Mouse (Mus musculus): ENCODE results near the gene Gm4881.

Gm4881 gene

GRCm38 (mm10) chr7:24954450-24954849 lies 10.2 kb upstream of the Gm4881 start:
- peak; percentile 69 for DNase-seq (ENCODE audit: low spot score in 2 of 2)

GRCm38 (mm10) chr7:24953966-24954365 lies 9.7 kb upstream of the Gm4881 start:
- DNase-seq (ENCODE audit: low spot score in 2 of 2): no peak

- peak; percentile 63 to 82 for DNase-seq (ENCODE audit: low spot score in 2 of 2)
Observed at GRCm38 (mm10) chr7:24949958-24950623, 5.8 kb upstream of the Gm4881 start.

DNA sequence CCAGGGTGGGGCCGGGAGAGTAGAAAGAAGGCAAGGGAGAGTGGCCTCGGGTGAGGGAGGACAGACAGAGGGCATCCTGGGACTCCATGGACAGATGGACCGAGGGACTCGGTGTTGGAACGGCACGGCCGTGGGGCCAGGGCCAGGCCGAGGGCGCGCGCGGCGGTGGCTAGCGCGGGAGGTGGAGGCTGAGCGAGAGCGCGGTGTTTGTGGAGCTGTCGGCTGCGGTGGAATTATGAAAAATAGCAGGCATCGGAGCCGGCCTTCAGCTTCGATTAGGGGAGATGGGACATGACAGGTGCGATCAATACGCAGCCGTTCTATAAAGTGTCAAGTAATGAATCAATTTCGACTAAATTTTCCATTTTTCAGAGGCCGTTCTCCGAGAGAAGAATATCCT lies 4.5 kb upstream of the Gm4881 start:
- no peak for DNase-seq (ENCODE audit: low spot score in 2 of 2)

DNA sequence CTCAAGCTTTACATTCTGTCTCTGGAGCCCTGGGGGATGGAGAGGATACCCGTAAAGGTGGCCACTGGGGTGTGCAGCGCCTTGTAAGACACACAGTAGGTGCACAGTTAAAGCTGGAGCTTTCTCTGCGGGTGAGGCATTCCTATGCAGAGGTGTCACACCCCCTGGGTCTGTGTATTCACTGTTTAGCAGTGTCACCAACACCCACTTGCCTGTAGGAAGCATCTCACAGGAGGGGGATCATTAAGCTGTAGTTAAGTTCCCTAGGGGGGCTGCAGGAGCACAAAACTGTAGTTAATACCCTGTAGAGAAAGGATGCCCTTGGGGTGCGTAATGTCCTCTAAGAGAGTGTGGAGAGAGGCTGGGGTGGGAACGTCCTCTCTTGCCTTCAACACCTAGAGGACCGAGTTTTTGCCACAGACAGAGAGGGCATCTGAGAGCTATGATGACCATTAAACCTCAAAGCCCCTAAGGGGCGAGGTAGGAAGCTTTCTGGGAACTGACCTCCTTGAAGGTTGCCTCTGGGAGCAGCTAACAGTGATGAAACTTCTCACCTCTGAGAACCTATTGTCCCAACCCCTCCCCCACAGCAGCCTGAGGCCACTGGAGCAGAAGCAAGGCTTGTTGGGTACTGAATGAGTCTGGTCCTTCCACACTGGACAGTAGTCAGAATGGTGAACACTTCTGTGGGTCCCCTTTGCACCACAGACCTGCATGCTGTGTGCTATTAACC lies 3.2 kb upstream of the Gm4881 start:
- no peak for DNase-seq (ENCODE audit: low spot score in 2 of 2)

DNA sequence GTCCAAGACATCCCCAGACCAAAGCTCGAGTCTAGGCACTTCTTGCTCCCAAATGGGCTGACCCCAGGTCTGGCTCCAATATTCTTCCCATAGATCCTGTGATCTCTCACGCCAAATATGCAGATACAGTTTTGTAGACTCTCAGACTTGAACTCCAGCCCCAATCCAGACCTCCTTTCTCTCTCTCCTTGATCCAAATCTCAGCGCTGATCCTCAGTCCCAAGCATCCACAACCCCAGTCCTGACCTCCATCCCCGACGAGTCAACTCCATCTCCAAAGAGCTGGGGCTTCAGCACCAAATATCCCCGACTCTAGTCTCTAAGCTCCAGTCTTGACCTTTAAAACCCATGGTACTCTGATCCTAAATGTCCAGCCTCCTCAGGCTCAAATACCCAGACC lies 653 bp downstream of the Gm4881 start:
- DNase-seq (ENCODE audit: low spot score in 2 of 2): no peak

DNA sequence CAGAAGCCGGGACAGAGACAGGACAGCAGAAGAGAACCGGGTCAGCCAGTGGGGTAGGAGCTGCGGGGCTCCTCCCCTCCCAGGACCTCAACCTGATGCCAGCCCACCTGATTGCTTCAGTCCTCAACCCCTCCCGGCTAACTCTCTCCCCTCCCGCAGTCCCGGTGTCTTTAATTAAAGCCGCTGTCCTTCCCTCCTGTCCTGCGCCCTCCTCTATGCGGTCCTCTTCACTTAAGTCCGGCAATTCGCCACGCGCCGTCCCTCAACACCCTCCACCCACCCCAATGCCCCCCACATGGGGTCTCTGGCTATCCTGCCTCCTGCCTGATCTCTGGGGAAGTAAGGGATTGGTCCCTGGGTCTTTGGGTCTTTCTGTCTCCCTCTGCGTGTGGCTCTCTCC lies 12.6 kb downstream of the Gm4881 start:
- no peak for DNase-seq (ENCODE audit: low spot score in 2 of 2)

- DNase-seq (ENCODE audit: low spot score in 2 of 2): no peak
Observed at GRCm38 (mm10) chr7:24930475-24930874, 13.8 kb downstream of the Gm4881 start.

GRCm38 (mm10) chr7:24919728-24920127 lies 24.6 kb downstream of the Gm4881 start:
- DNase-seq (ENCODE audit: low spot score in 2 of 2): no peak

- no peak for DNase-seq (ENCODE audit: low spot score in 2 of 2)
Observed at GRCm38 (mm10) chr7:24918763-24919323, 25.5 kb downstream of the Gm4881 start.

- DNase-seq (ENCODE audit: low spot score in 2 of 2): no peak
Observed at GRCm38 (mm10) chr7:24912480-24912879, 31.8 kb downstream of the Gm4881 start.

DNA sequence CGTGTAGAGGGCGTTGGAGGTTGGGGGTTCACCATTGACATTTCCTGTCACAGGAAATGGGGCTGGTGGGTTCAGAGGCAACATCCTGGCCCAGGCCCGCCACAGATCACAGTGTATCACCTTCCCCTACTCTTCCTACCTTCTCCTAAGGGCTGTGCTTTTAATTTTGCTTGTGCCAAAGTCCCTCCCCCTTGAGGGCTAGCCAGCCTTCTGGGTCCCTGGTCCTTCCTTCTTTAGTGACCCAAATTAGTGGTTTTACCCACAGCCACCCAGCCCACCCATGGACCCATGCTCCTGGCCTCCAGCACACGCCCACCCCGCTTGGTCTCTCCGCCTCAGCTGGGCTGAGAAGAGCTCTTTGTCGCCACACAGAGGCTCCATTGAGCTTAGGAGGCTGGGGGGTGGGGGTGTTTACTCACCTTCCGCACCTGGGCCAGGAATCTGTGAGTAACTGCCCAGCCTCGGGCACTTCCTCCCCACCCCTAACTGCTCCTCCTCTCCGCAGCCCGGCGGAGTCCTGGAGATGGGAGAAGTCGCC lies 37.0 kb downstream of the Gm4881 start:
- DNase-seq (ENCODE audit: low spot score in 2 of 2): peak; percentile 80 to 83

DNA sequence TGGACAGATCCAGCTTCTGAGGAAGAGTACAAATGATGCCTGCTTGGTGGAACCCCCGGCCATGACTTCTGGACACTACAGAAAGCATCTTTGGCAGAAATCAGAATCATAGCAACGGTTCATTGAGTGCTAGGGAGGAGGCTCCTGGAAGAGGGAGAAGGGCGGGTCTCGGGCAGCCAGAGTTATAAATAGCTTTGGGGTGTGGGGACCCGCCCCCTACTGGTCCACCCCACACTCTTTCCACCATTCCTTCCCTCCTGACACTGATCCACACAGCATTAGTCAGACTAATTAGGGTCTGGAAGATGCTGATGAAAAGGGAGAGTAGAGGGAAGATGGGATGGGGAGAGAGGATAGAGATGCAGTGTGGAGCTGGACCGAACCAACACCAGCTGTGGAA lies 37.7 kb downstream of the Gm4881 start:
- DNase-seq (ENCODE audit: low spot score in 2 of 2): no peak

DNA sequence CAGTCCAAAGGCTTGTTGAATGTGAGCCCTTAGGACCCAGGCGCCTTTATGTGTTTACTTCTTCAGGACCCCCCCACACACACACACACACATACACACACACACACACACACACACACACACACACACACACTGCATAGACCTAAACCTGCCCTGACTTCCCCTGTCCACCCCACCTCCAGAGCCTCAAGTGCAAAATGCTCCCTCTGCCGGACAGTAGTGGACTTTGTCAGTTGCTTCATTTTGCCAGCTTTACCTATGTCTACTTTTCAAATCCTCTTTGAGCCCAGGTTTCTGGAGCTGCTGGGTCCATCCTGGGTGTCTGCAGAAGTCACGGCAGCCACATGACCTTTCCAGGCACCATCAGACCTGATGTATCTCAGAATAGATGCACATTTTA lies 39.4 kb downstream of the Gm4881 start:
- peak; percentile 53 to 57 for DNase-seq (ENCODE audit: low spot score in 2 of 2)

GRCm38 (mm10) chr7:24904070-24904483 lies 40.2 kb downstream of the Gm4881 start:
- peak; percentile 96 to 97 for DNase-seq (ENCODE audit: low spot score in 2 of 2)

DNA sequence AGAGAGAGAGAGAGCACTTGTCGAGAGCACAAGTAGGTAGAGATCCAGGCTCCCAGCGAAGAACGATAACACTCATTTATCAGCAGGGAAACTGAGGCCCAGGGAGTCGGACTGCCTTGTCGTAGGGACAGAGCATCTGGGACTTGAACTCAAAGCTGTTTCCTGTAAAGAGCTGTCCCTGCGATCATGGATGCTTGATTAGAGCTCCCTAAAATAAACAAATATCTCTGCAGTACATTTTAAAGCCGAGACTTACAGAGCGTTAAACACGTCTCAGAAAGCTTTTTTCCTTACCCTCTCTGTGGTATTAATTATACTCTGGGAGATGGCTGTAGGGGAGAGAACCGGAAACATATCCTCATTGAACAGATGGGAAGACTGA lies 40.9 kb downstream of the Gm4881 start:
- DNase-seq (ENCODE audit: low spot score in 2 of 2): no peak

- peak; percentile 72 to 83 for DNase-seq (ENCODE audit: low spot score in 2 of 2)
Observed at GRCm38 (mm10) chr7:24902630-24903443, 41.5 kb downstream of the Gm4881 start, which contains the start of gene Arhgef1. TSS of gene Arhgef1 (plus strand) at chr7:24902912.

DNA sequence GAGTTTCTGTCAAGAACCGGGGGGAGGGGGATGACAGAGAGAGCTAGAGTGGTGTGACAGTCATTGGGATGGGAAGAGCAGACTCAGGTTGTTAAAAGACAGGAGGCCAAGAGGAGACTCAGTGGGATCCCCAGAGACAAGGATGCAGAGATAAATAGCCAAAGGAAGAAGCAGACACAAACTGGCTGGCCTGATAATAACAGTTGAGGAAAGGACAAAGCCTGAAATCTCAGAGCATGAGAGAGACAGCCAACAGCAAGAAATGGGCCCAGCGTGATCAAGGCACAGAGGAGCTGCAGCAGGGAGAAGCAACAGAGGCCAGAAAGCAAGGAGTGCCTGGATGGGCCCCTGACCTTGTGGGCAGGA lies 42.0 kb downstream of the Gm4881 start:
- no peak for DNase-seq (ENCODE audit: low spot score in 2 of 2)

- DNase-seq (ENCODE audit: low spot score in 2 of 2): no peak
Observed at GRCm38 (mm10) chr7:24901842-24902241, 42.5 kb downstream of the Gm4881 start.

GRCm38 (mm10) chr7:24901114-24901513 lies 43.2 kb downstream of the Gm4881 start:
- DNase-seq (ENCODE audit: low spot score in 2 of 2): no peak

DNA sequence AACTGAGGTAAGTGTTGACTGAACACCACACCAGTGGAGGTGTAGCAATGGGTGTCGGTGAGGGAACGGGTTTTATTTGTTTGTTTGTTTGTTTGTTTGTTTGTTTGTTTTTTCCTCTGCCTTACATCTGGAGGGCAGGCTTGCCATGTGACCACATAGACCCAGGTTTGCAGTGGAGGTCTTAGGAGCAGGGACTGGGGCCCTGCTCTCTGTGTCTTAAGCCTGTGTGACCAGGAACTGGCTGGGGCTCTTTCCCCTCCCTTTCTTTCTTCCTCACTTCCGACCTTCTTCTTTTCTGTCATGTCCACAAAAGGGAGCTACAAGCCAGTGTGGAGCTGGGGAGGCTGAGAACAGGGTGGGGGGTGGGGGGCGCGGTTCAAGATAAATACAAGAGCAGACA lies 46.3 kb downstream of the Gm4881 start:
- no peak for DNase-seq (ENCODE audit: low spot score in 2 of 2)

DNA sequence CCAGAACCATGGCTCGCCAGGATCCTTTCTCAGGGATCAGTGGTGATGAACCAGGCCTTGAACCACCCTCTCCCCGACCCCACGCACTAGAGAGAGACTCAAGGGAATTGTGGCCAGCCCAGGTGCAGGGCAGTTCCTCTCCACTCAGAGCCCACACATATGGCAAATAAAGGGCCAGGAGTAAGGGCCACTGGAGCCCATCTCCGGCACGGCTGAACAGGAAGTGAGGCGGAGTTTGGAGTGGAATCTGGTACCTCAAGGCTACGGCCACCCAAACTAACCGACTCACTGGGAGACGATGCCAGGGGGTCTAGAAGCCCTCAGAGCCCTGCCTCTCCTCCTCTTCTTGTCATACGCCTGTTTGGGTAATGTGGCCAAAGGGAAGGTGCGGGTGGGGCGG lies 47.1 kb downstream of the Gm4881 start, which contains the start of gene Cd79a:
Gene Cd79a (plus strand): TSS at position 158 of the 400 bp plus-strand sequence.
- no peak for DNase-seq (ENCODE audit: low spot score in 2 of 2)

All from thymus, postnatal 10 days (tissue).